Mouse (Mus musculus): ENCODE data around the gene Th. TPM values are rescaled to one million over a fixed set of nuclear protein-coding genes. Genes with fewer than 3 reads are reported as not detected.
A peak's percentile ranks its signal among the peaks of the same experiment; 100 is the strongest.

The Th gene
- polyA plus RNA-seq, 1 experiment: 0.22 TPM

- H3K27ac ChIP-seq (ENCODE audit: control insufficient read depth, insufficient read depth, low read depth, low read length): no peak overlapping the region
- H3K4me3 ChIP-seq (ENCODE audit: control insufficient read depth, low read depth, low read length): no peak overlapping the region
- no peaks in the 10 kb centered on the region for H3K4me1 ChIP-seq (ENCODE audit: control insufficient read depth, insufficient read depth, low read length)
- H3K36me3 ChIP-seq (ENCODE audit: control insufficient read depth, insufficient read depth, low read length): no peaks in the 10 kb centered on the region
- TF ChIP-seq POLR2A (IDR thresholded peaks at IDR 0.05; ENCODE audit: control insufficient read depth, low read depth, low read length): no peak
- no peak for TF ChIP-seq CTCF (IDR thresholded peaks at IDR 0.05; ENCODE audit: control insufficient read depth, insufficient read depth, insufficient replicate concordance, low read depth, low read length)
- no peaks in the 10 kb centered on the region for H3K27me3 ChIP-seq (ENCODE audit: control insufficient read depth, insufficient read depth, low read length)
Observed at GRCm38 (mm10) chr7:142949568-142949967, 18.6 kb upstream of the Th start.

GRCm38 (mm10) chr7:142937631-142938030 is 6.7 kb upstream of the Th start:
- TF ChIP-seq CTCF (IDR thresholded peaks at IDR 0.05; ENCODE audit: control insufficient read depth, insufficient read depth, insufficient replicate concordance, low read depth, low read length) (no peak), POLR2A (IDR thresholded peaks at IDR 0.05; ENCODE audit: control insufficient read depth, low read depth, low read length) (no peak)
- Histone ChIP-seq H3K36me3 (ENCODE audit: control insufficient read depth, insufficient read depth, low read length) (no peaks in the 10 kb centered on the region), H3K4me3 (ENCODE audit: control insufficient read depth, low read depth, low read length) (no peak overlapping the region), H3K27ac (ENCODE audit: control insufficient read depth, insufficient read depth, low read depth, low read length) (no peak overlapping the region), H3K4me1 (ENCODE audit: control insufficient read depth, insufficient read depth, low read length) (no peaks in the 10 kb centered on the region), H3K27me3 (ENCODE audit: control insufficient read depth, insufficient read depth, low read length) (no peaks in the 10 kb centered on the region)

GRCm38 (mm10) chr7:142935708-142936107 is 4.8 kb upstream of the Th start:
- Histone ChIP-seq H3K4me3 (ENCODE audit: control insufficient read depth, low read depth, low read length) (no peak overlapping the region), H3K27ac (ENCODE audit: control insufficient read depth, insufficient read depth, low read depth, low read length) (no peak overlapping the region), H3K36me3 (ENCODE audit: control insufficient read depth, insufficient read depth, low read length) (no peaks in the 10 kb centered on the region), H3K27me3 (ENCODE audit: control insufficient read depth, insufficient read depth, low read length) (no peaks in the 10 kb centered on the region), H3K4me1 (ENCODE audit: control insufficient read depth, insufficient read depth, low read length) (no peaks in the 10 kb centered on the region)
- TF ChIP-seq POLR2A (IDR thresholded peaks at IDR 0.05; ENCODE audit: control insufficient read depth, low read depth, low read length) (no peak), CTCF (IDR thresholded peaks at IDR 0.05; ENCODE audit: control insufficient read depth, insufficient read depth, insufficient replicate concordance, low read depth, low read length) (no peak)

- TF ChIP-seq POLR2A (IDR thresholded peaks at IDR 0.05; ENCODE audit: control insufficient read depth, low read depth, low read length): no peak
- no peak for TF ChIP-seq CTCF (IDR thresholded peaks at IDR 0.05; ENCODE audit: control insufficient read depth, insufficient read depth, insufficient replicate concordance, low read depth, low read length)
- Histone ChIP-seq H3K27ac (ENCODE audit: control insufficient read depth, insufficient read depth, low read depth, low read length) (no peak overlapping the region), H3K36me3 (ENCODE audit: control insufficient read depth, insufficient read depth, low read length) (no peaks in the 10 kb centered on the region), H3K4me1 (ENCODE audit: control insufficient read depth, insufficient read depth, low read length) (no peaks in the 10 kb centered on the region), H3K27me3 (ENCODE audit: control insufficient read depth, insufficient read depth, low read length) (no peaks in the 10 kb centered on the region), H3K4me3 (ENCODE audit: control insufficient read depth, low read depth, low read length) (no peak overlapping the region)
Observed at GRCm38 (mm10) chr7:142932469-142932868, 1.5 kb upstream of the Th start.

- H3K36me3 ChIP-seq (ENCODE audit: control insufficient read depth, insufficient read depth, low read length): no peaks in the 10 kb centered on the region
- no peaks in the 10 kb centered on the region for H3K4me1 ChIP-seq (ENCODE audit: control insufficient read depth, insufficient read depth, low read length)
- no peaks in the 10 kb centered on the region for H3K27me3 ChIP-seq (ENCODE audit: control insufficient read depth, insufficient read depth, low read length)
- no peak overlapping the region for H3K27ac ChIP-seq (ENCODE audit: control insufficient read depth, insufficient read depth, low read depth, low read length)
- H3K4me3 ChIP-seq (ENCODE audit: control insufficient read depth, low read depth, low read length): no peak overlapping the region
- TF ChIP-seq CTCF (IDR thresholded peaks at IDR 0.05; ENCODE audit: control insufficient read depth, insufficient read depth, insufficient replicate concordance, low read depth, low read length): no peak
- no peak for TF ChIP-seq POLR2A (IDR thresholded peaks at IDR 0.05; ENCODE audit: control insufficient read depth, low read depth, low read length)
Observed at GRCm38 (mm10) chr7:142929516-142929915, 1.4 kb downstream of the Th start.

- no peak for TF ChIP-seq POLR2A (IDR thresholded peaks at IDR 0.05; ENCODE audit: control insufficient read depth, low read depth, low read length)
- no peak for TF ChIP-seq CTCF (IDR thresholded peaks at IDR 0.05; ENCODE audit: control insufficient read depth, insufficient read depth, insufficient replicate concordance, low read depth, low read length)
Observed at GRCm38 (mm10) chr7:142927293-142927692, 3.6 kb downstream of the Th start.

GRCm38 (mm10) chr7:142918641-142919628 is 12.0 kb downstream of the Th start:
- H3K27ac ChIP-seq (ENCODE audit: control insufficient read depth, insufficient read depth, low read depth, low read length): no peak overlapping the region
- H3K36me3 ChIP-seq (ENCODE audit: control insufficient read depth, insufficient read depth, low read length): no peaks in the 10 kb centered on the region
- H3K27me3 ChIP-seq (ENCODE audit: control insufficient read depth, insufficient read depth, low read length): no peaks in the 10 kb centered on the region
- TF ChIP-seq CTCF (IDR thresholded peaks at IDR 0.05; ENCODE audit: control insufficient read depth, insufficient read depth, insufficient replicate concordance, low read depth, low read length) (peak; percentile 100), POLR2A (IDR thresholded peaks at IDR 0.05; ENCODE audit: control insufficient read depth, low read depth, low read length) (no peak)
- H3K4me3 ChIP-seq (ENCODE audit: control insufficient read depth, low read depth, low read length): no peak overlapping the region
- H3K4me1 ChIP-seq (ENCODE audit: control insufficient read depth, insufficient read depth, low read length): no peaks in the 10 kb centered on the region

More at GRCm38 (mm10) chr7:142927293-142927692, 3.6 kb downstream of the Th start:
- H3K27ac ChIP-seq (ENCODE audit: control insufficient read depth, insufficient read depth, low read depth, low read length): no peak overlapping the region
- H3K4me3 ChIP-seq (ENCODE audit: control insufficient read depth, low read depth, low read length): no peak overlapping the region
- H3K36me3 ChIP-seq (ENCODE audit: control insufficient read depth, insufficient read depth, low read length): no peaks in the 10 kb centered on the region
- no peaks in the 10 kb centered on the region for H3K27me3 ChIP-seq (ENCODE audit: control insufficient read depth, insufficient read depth, low read length)
- no peaks in the 10 kb centered on the region for H3K4me1 ChIP-seq (ENCODE audit: control insufficient read depth, insufficient read depth, low read length)

Measured in testis, adult 2 months (tissue).